Mouse (Mus musculus) spleen, embryonic (tissue): ENCODE results near the gene Lgals1.

Experiments
- CTCF ChIA-PET: fragments of 350-600 bp; sonication (Branson Sonifier 250); formaldehyde crosslinking; loops from one replicate; lab custom pipeline; 2022; lab: Charles Lee

Gene Lgals1

DNA sequence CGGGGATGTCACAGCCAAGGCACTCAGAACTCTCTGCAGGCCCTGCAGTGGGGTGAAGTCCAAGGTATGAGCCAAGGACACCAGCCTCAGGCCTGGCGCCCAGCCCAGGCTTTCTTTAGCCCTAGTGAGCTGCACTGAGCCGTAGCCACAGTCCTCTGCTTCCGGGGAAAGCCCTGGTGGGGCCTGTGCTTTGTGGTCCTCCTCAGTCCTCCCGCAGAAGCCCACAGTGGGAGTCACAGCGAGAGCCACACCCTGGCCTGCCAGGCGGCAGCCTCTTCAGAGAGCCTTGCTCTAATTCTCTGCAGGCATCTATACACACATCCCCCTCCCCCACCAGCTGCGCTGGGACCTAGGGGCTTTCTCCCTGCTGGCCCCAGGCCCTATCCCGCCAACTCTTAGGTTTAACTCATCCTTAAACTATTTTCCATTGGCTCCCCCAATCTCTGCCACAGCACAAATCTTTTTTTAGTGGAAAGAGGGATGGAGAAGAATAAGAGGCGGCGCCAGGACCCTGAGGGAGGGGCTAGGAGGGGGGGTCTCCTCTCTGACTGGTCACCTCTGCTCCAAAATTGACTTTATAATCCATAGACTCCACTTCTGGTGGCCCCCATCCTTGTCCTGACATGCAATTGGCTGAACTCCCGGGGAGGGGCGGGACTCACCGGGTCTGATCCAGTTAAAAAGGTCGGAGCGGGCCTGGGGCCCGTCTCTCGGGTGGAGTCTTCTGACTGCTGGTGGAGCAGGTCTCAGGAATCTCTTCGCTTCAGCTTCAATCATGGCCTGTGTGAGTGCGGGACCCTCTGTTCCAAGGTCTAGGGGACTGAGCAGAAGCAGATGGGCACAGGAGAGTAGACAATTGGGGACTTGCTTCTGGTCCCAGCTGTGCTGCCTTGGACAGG, at the start of gene Lgals1:
TSS of gene Lgals1 (plus strand) at position 705 of the 899 bp plus-strand sequence.
- CTCF ChIA-PET = no interaction called here

DNA sequence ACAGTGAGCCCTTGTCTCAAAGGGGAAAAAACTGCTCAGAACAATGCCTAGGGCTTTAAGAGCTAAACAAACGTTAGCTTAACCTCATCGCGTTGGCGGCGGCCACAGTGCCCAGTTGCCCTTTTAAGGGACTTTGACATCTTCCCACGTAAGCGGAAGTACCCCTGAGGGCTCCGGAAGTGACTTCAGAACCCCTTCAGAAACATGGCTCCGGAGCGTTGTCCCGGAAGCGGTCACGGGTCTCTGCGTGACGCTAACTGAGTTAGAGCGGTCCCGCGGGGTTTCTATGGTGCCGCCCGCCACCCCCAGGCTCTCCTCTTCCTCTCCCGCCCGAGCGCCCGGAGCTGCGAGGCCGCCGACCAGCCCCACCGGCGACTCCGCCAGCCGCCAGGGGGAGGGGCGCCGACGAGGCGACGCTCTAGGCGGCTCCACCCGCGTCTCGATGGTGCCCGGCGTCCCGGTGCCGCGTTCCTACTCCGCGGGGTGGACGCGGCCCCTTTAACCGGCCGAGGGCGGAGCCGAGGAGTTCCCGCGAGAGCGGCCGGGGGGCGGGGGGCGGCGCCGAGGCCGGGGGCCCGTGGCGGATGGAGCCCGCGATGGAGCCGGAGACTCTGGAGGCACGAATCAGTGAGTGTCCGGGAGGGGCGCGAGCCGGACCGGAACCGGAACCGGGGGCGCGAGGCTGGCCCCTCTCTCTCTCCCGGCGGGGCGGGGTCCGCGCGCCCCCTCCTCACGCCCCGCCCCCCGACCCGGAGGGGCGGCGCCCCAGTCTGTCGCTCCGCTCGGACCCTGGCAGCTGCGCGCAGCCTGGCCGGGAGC, 49.3 kb upstream of the Lgals1 start, which contains the start of gene Gga1:
TSS of gene Gga1 (plus strand) at position 200 of the 819 bp plus-strand sequence.
- CTCF ChIA-PET = interaction anchor here (1.0 to 1.1 kb wide), 2 partner anchors 26 to 54 kb away, joined by 3 read pairs; no protein-coding TSS in a partner anchor

DNA sequence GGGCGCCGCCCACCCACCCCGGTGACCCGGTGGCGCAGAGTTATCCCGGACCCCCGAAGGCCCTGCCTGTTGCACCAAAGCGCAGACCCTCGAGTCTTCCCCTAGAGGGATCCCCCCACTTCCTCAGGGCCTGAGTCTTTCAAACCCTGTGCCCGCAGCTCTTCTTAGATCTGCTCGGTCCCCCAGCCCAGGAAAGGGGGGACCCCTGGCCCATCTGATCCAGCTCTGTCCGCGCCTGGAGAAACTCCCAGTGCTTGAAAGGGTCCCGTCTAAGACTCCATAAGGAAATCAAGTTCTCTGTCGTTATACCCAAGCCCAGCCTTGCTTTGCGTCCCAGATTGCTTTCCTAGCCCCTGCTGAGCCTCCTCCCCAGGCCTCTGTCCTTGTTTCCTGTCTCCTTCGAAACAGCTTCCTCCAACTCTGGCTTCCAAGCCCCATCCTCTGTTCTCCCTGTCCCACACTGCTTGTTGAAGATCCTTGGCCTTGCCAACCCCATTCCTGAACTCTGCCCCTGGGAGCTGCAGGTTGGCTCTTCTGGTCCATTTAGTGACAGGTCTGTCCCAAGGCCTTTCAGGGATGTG, 48.6 kb upstream of the Lgals1 start:
- CTCF ChIA-PET = interaction anchor here (1.0 to 1.1 kb wide), 2 partner anchors 25 to 54 kb away, joined by 3 read pairs; no protein-coding TSS in a partner anchor

DNA sequence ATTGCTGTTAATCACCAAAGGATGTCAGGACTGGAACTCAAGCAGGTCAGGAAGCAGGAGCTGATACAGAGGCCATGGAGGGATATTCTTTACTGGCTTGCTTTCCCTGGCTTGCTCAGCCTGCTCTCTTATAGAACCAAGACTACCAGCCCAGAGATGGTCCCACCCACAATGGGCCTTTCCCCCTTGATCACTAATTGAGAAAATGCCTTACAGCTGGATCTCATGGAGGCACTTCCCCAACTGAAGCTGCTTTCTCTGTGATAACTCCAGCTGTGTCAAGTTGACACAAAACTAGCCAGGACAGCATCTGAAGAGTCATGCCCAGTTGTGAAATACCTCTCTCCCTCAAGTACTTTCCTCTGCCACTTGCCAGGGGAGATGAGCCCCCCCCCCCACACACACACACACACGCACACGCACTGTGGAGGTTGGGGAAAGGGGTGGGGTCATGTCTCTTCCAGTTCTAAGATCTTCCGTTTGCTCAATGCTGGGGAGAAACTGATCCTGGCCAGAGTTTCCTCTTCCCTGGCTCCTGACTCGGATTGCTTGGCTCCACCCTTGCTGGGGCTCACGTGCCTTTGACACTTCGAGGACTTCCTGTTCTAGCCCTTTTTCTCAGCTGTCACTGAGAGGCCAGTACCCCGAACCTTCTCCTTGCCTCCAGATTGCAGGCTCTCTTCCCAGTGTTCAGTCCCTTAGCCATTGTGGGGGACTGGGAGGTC, 47.6 kb upstream of the Lgals1 start:
- CTCF ChIA-PET = interaction anchor here (0.5 to 1.1 kb wide), 2 partner anchors 21 to 53 kb away, joined by 3 read pairs; partner anchors contain the start of genes Gm49510 and Sh3bp1

DNA sequence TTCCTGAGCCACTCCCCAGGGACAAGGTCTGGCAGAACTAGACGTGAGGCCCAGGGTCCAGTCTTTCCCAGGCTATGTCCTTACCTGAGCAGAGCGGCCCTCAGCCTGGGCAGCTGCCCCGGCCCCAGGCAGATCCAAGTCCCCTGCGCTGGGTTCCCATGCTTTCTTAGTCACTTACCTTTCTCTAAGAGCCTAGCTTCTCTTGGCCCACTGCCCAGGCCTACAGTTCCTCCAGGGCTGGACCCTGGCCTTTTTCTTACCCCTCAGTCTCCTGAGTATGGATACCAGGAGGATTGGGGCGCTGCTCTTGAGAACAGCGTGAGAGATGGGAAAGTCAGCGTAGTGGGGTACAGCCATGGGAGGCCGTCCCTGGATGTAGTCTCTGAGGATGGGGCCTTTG, 46.1 kb upstream of the Lgals1 start:
- CTCF ChIA-PET = interaction anchor here (0.6 kb wide), 1 partner anchor 1375 kb away, joined by 7 read pairs; no protein-coding TSS in a partner anchor

DNA sequence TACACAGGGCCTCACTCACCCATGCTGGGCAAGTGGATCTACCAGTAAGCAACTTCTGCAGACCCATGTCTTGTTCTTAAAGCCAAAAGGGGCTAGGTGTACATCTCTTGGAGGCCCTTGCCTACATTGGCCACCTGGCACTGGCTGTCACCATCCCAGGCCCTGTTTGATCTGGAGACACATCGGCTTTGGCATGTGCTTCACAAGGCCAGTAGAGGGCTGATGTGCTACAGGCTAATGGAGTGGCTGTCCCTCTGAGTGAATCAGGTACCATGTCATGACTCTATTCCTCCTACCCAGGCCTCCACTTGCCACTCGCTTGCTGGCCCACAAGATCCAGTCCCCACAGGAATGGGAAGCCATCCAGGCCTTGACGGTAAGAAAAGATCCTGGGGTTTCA, 44.7 kb upstream of the Lgals1 start:
- CTCF ChIA-PET = no interaction called here

DNA sequence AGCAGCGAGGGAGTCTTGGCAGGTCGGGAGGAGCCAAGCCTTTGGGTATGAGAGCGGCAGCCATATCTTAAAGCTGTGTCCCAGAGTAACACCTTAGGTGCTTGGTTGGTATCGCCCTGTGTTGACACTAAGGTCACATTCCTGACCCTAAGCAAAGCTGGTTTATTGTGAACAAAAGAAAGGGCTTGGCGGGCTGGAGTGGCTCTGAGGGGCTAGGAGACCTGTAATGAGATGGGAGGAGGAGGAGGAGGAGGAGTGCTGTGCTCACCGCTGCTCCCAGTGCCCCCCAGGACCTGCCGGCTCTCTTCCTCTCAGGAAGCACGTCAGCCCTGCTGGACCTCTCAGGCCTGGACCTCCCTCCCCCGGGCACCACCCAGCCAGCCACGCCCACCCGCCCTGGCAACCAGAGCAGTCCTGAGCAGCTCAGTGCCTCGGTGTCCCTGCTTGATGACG, 37.1 kb upstream of the Lgals1 start:
- CTCF ChIA-PET = interaction anchor here (0.6 kb wide), 1 partner anchor 908 kb away, joined by 4 read pairs; no protein-coding TSS in a partner anchor

DNA sequence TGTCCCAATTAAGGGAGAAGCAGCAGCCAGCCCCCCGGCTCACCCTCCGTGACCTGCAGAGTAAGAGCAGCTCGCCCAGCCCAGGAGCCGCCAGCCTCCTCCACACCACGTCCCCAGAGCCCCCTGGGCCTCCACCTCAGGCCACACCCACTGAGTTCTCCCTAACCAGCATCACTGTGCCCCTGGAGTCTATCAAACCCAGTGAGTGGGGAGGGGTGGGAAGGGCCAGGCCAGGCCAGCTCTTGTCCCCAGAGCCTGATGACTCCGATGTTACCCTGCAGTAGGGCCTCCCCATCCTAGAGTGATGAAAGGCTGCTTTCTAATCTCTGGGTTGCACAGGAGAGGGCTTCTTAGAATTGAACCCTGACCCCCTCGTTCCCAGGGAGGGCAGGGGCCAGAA, 34.1 kb upstream of the Lgals1 start:
- CTCF ChIA-PET = no interaction called here

DNA sequence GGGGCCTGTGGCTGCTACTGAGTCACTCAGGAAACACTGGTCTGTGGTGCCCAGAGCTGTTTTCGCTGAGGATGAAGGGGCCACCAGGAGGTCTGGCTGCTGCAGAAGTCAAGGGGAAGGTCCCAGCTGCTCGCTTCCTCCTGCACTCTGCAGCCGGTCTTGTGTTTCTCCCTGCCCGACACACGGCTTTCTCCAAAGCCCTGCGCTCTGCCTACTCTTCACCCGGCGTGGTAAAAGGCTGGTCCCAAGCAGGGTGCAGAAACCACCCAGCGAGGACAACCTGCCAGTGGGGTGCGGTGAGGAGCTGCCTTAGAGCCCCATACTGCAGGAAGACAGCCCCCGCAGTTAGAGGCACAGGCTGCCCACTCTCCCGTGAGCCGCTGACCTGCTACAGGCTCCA, 31.8 kb upstream of the Lgals1 start:
- CTCF ChIA-PET = interaction anchor here (1.0 kb wide), 1 partner anchor 21 kb away, joined by 3 read pairs; no protein-coding TSS in a partner anchor

DNA sequence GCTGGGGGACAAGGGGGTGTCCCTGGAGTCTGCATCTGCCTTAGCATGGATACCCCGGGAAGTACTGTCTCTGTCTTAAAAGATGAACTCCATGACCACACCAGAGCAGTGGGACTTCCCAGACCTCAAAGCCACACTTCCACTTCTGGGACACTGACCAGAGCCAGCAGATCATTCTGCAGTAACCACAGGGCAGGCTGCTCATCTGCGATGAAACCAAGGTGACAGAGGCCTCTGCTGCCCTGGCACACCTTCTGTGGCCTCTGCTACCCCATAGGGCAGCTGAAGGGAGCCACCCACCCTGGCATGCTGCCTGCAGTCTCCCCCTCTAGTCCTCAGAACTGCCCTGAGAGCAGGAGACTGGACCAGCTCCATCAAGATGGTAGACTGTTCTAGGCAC, 30.8 kb upstream of the Lgals1 start:
- CTCF ChIA-PET = interaction anchor here (1.0 kb wide), 1 partner anchor 20 kb away, joined by 3 read pairs; no protein-coding TSS in a partner anchor

DNA sequence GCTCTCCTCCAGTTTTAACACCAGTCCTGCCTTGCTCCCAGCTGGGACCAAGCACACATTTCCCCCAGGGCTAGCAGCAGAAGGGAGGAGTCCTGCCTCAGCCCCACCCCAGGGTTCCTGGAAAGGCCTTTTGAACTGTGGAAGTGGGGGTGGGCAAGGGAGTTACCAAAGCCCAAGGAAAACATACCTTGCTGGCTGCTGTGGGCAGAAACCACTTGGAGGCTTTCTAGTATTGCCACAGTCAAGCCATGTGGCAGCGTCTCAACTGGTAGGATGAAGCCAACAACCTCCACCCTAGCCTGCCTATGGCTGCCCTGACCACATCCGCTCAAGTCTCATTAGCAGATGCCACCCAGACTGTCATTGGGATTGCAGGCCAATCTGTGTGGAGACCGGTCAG, 30.4 kb upstream of the Lgals1 start:
- CTCF ChIA-PET = no interaction called here

DNA sequence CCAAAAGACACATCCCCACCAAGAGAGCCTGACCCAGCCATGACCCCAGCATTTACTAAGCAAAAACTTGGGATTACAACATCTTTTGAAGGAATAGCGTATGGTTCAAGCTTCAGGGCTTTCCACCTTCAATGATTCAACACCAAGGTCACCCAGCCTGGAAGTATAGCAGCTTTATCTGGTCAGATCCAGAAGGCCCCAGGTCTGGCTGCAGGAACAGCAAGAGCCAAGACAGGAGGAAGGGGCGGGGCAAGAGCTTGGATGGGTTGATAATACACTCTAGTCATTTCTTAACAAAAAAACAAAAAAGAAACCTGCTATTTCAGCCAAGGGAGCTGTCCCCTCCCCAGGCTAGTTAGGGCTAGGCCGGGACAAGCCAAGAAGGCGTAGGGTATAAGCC, 29.0 kb upstream of the Lgals1 start:
- CTCF ChIA-PET = interaction anchor here (0.6 kb wide), 2 partner anchors 32 to 47 kb away, joined by 3 read pairs; no protein-coding TSS in a partner anchor

DNA sequence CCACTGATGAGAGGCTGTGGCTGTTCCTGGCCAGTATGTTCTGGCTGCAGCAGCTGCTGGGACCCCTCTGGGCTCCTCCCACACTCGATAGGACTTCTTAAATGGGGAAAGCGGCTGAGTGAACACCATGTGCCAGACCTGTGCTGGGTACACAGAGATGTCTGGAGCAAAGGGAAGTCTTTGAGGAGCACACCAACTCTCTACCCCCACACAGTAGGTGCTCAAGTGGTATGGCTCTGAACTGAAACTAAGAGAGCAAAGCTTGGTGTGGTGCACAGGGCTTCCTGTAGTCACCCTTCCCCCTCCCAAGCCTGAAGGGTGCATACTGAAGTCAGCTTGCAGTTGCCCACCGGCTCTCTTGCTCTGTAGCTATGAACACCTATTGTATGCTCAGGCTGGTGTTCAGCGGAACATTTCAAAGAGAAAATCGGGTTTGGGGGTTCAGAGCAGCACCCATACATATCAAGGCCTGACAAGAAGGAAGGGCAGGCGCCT, 28.0 kb upstream of the Lgals1 start:
- CTCF ChIA-PET = interaction anchor here (1.3 kb wide), 1 partner anchor 12 kb away, joined by 4 read pairs; no protein-coding TSS in a partner anchor

DNA sequence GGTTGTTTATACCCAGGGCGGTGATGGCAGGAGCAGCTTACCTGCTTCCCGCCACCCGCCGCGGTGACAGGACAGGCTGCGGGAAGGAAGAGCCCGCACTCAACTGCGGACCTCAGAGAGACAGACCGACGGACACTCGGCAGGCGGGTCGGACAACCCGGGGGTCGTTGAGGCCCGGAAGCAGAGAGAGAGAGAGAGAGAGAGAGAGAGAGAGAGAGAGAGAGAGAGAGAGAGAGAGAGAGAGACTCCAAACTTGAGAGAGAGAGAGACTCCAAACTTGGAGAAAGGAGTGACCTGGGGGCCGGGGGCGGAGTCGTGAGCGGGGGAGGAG, 27.2 kb upstream of the Lgals1 start, which contains the start of gene Gm49510:
TSS of gene Gm49510 (plus strand) at position 259 of the 331 bp plus-strand sequence.
- CTCF ChIA-PET = interaction anchor here (0.7 to 1.3 kb wide), 2 partner anchors 11 to 21 kb away, joined by 3 to 4 read pairs; no protein-coding TSS in a partner anchor

DNA sequence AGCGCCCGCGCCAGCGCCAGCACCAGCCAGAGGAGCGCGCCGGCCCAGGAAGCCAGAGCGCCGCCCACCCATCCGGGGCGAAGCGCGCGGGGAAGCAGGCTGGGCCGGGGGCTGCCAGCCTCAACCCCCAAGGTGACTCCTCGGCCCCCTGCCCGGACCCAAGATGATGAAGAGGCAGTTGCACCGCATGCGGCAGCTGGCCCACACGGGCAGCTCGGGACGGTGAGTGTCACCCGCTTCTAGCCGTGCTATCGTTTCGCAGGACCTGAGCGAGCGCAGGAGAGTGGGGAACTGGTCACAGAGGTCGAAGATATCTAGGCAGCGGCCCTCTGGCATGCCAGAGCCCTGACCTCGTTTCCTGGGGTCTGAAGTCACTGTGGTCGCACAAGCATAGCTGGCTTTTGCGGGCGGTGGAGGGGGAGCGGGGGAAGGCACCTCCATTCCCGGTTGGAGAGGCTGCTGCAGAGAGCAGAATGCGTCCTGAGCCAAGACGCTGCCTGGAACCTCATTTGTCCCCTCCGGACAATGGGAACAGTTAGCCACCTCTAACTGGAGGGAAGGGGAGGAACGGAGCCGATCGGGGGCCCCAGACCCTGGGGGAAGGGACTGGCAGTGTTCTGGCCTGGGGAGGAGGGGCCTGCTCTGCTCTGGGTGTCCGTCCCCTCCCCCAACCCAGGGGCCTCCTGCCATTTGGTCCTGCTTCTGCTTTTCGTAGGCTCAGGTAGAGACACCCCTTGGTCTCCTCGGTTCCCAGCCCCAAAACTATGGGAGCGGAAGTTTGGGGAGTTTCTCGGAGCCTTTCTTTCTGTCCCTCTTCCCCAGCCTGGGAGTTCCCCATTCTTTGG, 26.6 kb upstream of the Lgals1 start, which contains the start of gene Sh3bp1:
TSS of gene Sh3bp1 (plus strand) at position 29 of the 845 bp plus-strand sequence.
- CTCF ChIA-PET = interaction anchor here (0.7 to 1.3 kb wide), 2 partner anchors 10 to 21 kb away, joined by 3 to 4 read pairs; no protein-coding TSS in a partner anchor

DNA sequence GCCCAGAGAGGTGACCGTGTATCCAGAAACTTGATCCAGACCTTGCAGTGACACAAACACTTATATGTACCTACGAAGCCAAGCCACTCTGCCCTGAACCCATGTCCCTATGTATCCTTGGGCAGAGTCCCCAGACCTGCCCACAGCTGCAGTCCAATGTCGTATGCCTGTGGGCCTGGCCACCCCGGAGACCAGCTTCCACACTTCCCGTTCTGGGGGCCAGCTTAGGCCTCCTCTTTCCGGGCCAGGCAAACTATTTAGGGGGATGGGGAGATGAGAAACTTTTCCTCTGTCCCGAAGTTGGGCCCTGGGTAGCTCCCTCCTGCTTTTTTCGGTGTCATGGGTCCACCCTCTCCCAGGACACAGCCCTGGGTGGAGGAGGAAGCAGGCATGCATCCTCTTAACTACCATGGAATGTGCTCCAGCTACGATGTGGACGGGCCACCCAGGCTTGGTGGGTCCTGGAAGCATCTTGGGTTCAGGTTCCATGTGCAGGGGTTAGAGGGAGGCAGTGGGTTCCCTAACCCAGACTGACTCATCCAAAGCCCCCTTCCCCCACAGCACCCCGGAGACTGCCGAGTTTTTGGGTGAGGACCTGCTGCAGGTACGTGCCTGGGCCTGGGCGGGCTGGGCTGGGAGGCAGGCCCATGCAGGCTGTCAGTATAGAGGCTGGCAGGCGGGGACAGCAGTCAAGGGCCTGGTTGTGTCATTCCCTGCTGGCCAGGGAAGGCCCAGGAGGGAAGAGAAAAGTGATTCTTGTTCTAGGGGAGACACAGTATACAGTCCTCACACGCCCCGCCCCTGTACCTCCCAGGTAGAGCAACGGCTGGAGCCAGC, 25.7 kb upstream of the Lgals1 start:
- CTCF ChIA-PET = interaction anchor here (0.7 to 2.0 kb wide), 2 partner anchors 10 to 12 kb away, joined by 6 to 13 read pairs; no protein-coding TSS in a partner anchor

DNA sequence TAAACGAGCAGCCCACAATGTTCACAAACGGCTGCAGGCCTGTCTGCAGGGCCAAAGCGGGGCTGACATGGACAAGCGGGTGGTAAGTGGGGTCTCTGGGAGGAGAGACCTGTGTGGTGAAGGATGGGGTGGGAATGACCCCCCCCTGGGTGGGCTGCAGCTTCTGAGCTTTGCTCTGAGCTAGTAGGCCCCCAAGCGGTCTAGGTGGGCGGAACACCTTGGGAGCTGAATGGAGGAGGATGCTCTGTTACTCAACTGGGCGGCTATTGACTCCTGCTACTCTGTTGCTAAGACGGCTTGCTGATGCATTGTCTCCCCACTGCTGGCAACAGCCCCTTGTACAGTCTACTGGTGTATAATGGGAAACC, 25.1 kb upstream of the Lgals1 start:
- CTCF ChIA-PET = interaction anchor here (0.6 to 2.0 kb wide), 3 partner anchors 11 to 69 kb away, joined by 3 to 13 read pairs (median 6); no protein-coding TSS in a partner anchor

DNA sequence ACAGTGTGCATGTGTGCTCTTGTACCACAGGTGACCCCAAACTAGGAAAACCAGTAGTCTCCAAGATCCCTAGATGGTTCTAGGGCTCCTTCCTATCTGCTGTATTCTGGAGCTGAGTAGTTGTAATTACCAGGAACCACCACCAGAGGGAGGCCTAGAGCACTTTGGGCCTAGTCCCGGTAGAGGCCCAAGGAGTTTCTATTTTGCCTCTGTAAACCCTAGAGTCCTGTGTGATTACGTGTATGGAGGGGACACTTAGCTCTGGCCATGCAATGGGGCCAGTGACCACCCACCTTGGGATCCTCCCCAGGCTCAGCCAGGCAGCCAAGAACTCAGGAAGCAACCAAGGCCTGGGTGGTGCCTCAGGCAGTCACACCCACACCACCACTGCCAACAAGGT, 23.3 kb upstream of the Lgals1 start:
- CTCF ChIA-PET = interaction anchor here (0.8 to 2.0 kb wide), 5 partner anchors 9 to 57 kb away, joined by 3 to 6 read pairs (median 3); partner anchors contain the start of gene Pdxp
